In the genomic region with DNA sequence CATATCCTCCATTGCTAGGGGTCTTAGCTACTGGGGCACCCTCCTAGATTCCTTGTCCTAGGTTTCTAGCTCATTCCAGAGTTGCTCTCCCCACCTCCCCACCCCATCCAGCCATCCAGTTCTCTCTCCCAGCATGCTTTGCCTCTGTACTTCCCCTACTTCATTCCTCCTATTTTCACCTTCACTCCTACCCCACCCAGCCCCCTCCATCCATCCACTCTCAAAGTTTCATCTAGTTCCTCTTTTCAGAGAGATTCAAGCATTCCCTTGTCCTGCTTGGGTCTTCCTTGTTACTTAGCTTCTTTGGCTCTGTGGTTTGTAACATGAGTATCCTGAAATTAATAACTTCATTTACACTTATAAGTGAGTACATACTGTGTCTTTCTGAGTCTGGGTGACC, we compare ENCODE assay signal across 16 mouse cellular contexts. TPM values are rescaled to one million over a fixed set of nuclear protein-coding genes. Genes with fewer than 3 reads are reported as not detected.
DNase-seq lines count a peak whose midpoint lies in the region; ATAC-seq lines count a peak whose summit lies in the region.
"Had no signal": no experiment of that assay in that cellular context is flagged by ENCODE, and none has a peak within 500 bp of the region (broad histone marks: within the 10 kb centered on the region; RNA-seq: fewer than 3 reads in every experiment).

No protein-coding gene starts in this region.

- DNase-seq in adrenal gland, postnatal 10 days = no peak
- no peak for DNase-seq in layer of hippocampus, postnatal 36 days
- DNase-seq: adrenal gland, adult 2 months; adrenal gland, postnatal 14 days; adrenal gland, postnatal 36 days; cerebellum, adult 11-12 months; cerebellum, adult 2 months; cerebellum, adult 9-10 months; cerebellum, postnatal 10 days; cerebellum, postnatal 25 days; embryo, embryonic 11 days had no signal

- peak; percentile 79 for ATAC-seq in common myeloid progenitor, adult 5-6 weeks (replicated peaks; ENCODE audit: low read depth, poor library complexity, severe bottlenecking)
- peak; percentile 48 for ATAC-seq in granulocyte monocyte progenitor cell, adult 5-6 weeks (replicated peaks; ENCODE audit: poor library complexity, severe bottlenecking)
- peak; percentile 63 for ATAC-seq in megakaryocyte progenitor cell, adult 5-6 weeks (replicated peaks; ENCODE audit: poor library complexity)
- ATAC-seq: forebrain, embryonic 14.5 days; forebrain, embryonic 16.5 days had no signal

RNA-seq across cellular contexts. Expression of a gene that starts 41.4 kb away (rescaled TPM):
- 45.4 and 48.2 TPM in 2 replicates for total RNA-seq in common myeloid progenitor, adult 5-6 weeks (2017)
- total RNA-seq in granulocyte monocyte progenitor cell, adult 5-6 weeks (2014; fragmentation: Nextera tagmentation) = 18.9 and 30.2 TPM in 2 replicates
- 20.8 and 28.9 TPM in 2 replicates for total RNA-seq in granulocyte monocyte progenitor cell, adult 5-6 weeks (2017)
- 33.1 and 39.6 TPM in 2 replicates for total RNA-seq in megakaryocyte progenitor cell, adult 5-6 weeks (2015)
- total RNA-seq in megakaryocyte progenitor cell, adult 5-6 weeks (2017) = 32.2 and 35.9 TPM in 2 replicates
- total RNA-seq in adrenal gland, postnatal 10 days (2021) = 100 to 1,000 TPM; 131 to 144 TPM
- 100 to 1,000 TPM; 117 to 127 TPM for total RNA-seq in layer of hippocampus, postnatal 36 days (2021)

RNA-seq across cellular contexts. Expression of a gene that starts 52.5 kb away (rescaled TPM):
- total RNA-seq in common myeloid progenitor, adult 5-6 weeks (2017) = 55.1 and 55.9 TPM in 2 replicates
- 38.5 and 46.4 TPM in 2 replicates for total RNA-seq in granulocyte monocyte progenitor cell, adult 5-6 weeks (2014; fragmentation: Nextera tagmentation)
- total RNA-seq in granulocyte monocyte progenitor cell, adult 5-6 weeks (2017) = 49.2 and 49.8 TPM in 2 replicates
- 86.3 and 110 TPM in 2 replicates for total RNA-seq in megakaryocyte progenitor cell, adult 5-6 weeks (2015)
- 55.5 and 60.6 TPM in 2 replicates for total RNA-seq in megakaryocyte progenitor cell, adult 5-6 weeks (2017)
- 10 to 100 TPM; 27.0 to 41.1 TPM for total RNA-seq in adrenal gland, postnatal 10 days (2021)
- total RNA-seq in layer of hippocampus, postnatal 36 days (2021) = 10 to 100 TPM; 36.9 to 39.1 TPM
